Mouse (Mus musculus): ENCODE data around the gene Armcx4. TPM values are rescaled to one million over a fixed set of nuclear protein-coding genes. Genes with fewer than 3 reads are reported as not detected.

The Armcx4 gene
- polyA plus RNA-seq (2015; fragmentation: Nextera tagmentation; extraction: Ambion mirVana): 4.2 and 4.7 TPM in 2 replicates

GRCm38 (mm10) chrX:134686267-134686666 is at the start of gene Armcx4:
TSS of gene Armcx4 (plus strand) at chrX:134686519.
- H3K36me3 ChIP-seq (ENCODE audit: insufficient read depth, low read length): no peaks in the 10 kb centered on the region
- WGBS: 15% methylated on average over 25 of the region's 33 CpGs
- DNase-seq (ENCODE audit: low spot score): peak; percentile 71

GRCm38 (mm10) chrX:134641000-134641760 is 45.1 kb upstream of the Armcx4 start:
- Histone ChIP-seq H3K4me2 (replicated peaks; ENCODE audit: low read depth, low read length) (no peak overlapping the region), H3K4me3 (ENCODE audit: low read depth, low read length) (no peak overlapping the region), H3K27ac (ENCODE audit: low read length) (no peak overlapping the region), H3K9ac (replicated peaks; ENCODE audit: low read depth) (no peak overlapping the region), H3K4me1 (ENCODE audit: insufficient read depth, low read depth, low read length) (no peaks in the 10 kb centered on the region), H3K9me3 (ENCODE audit: low read length) (no peaks in the 10 kb centered on the region), H3K27me3 (replicated peaks; ENCODE audit: insufficient read depth, low read length) (no peaks in the 10 kb centered on the region), H3K36me3 (ENCODE audit: insufficient read depth, low read length) (no peaks in the 10 kb centered on the region)
- WGBS: 49% methylated on average over 10 of the region's 10 CpGs
- TF ChIP-seq EP300 (IDR thresholded peaks at IDR 0.05) (peak; percentile 93), CTCF (IDR thresholded peaks at IDR 0.05) (no peak)
- ATAC-seq: peak; percentile 81
- DNase-seq (ENCODE audit: low spot score): peak; percentile 52

More at GRCm38 (mm10) chrX:134686267-134686666, at the start of gene Armcx4:
- Histone ChIP-seq H3K4me2 (replicated peaks; ENCODE audit: low read depth, low read length) (peak within 1 kb of the TSS; percentile 57), H3K4me1 (ENCODE audit: insufficient read depth, low read depth, low read length) (no peaks in the 10 kb centered on the region), H3K9me3 (ENCODE audit: low read length) (no peaks in the 10 kb centered on the region), H3K27me3 (replicated peaks; ENCODE audit: insufficient read depth, low read length) (no peaks in the 10 kb centered on the region), H3K9ac (replicated peaks; ENCODE audit: low read depth) (peak within 1 kb of the TSS; percentile 36), H3K27ac (ENCODE audit: low read length) (peak within 1 kb of the TSS; percentile 57; the same call in 1 of the 2 replicates), H3K4me3 (ENCODE audit: low read depth, low read length) (peak within 1 kb of the TSS; percentile 53)
- ATAC-seq: peak; percentile 90
- peak; percentile 31 for TF ChIP-seq CTCF (IDR thresholded peaks at IDR 0.05)
- no peak for TF ChIP-seq EP300 (IDR thresholded peaks at IDR 0.05)

- H3K4me1 ChIP-seq (ENCODE audit: insufficient read depth, low read depth, low read length): no peaks in the 10 kb centered on the region
- WGBS: 77% methylated on average over 1 of the region's 1 CpGs
- no peak overlapping the region for H3K27ac ChIP-seq (ENCODE audit: low read length)
- DNase-seq (ENCODE audit: low spot score) (no peak), ATAC-seq (no peak)
- TF ChIP-seq CTCF (IDR thresholded peaks at IDR 0.05): no peak
- no peak for TF ChIP-seq EP300 (IDR thresholded peaks at IDR 0.05)
- H3K9me3 ChIP-seq (ENCODE audit: low read length): no peaks in the 10 kb centered on the region
- no peak overlapping the region for H3K9ac ChIP-seq (replicated peaks; ENCODE audit: low read depth)
- H3K4me2 ChIP-seq (replicated peaks; ENCODE audit: low read depth, low read length): no peak overlapping the region
- no peaks in the 10 kb centered on the region for H3K36me3 ChIP-seq (ENCODE audit: insufficient read depth, low read length)
- H3K4me3 ChIP-seq (ENCODE audit: low read depth, low read length): no peak overlapping the region
- H3K27me3 ChIP-seq (replicated peaks; ENCODE audit: insufficient read depth, low read length): no peaks in the 10 kb centered on the region
These were observed 40.0 kb upstream of the Armcx4 start for GRCm38 (mm10) chrX:134646338-134646737.

- H3K4me1 ChIP-seq (ENCODE audit: insufficient read depth, low read depth, low read length): no peaks in the 10 kb centered on the region
- DNase-seq (ENCODE audit: low spot score) (no peak), ATAC-seq (no peak)
- WGBS: 56% methylated on average over 7 of the region's 8 CpGs
- no peaks in the 10 kb centered on the region for H3K9me3 ChIP-seq (ENCODE audit: low read length)
- TF ChIP-seq CTCF (IDR thresholded peaks at IDR 0.05): no peak
- no peak overlapping the region for H3K27ac ChIP-seq (ENCODE audit: low read length)
- H3K36me3 ChIP-seq (ENCODE audit: insufficient read depth, low read length): no peaks in the 10 kb centered on the region
- H3K4me2 ChIP-seq (replicated peaks; ENCODE audit: low read depth, low read length): no peak overlapping the region
- H3K4me3 ChIP-seq (ENCODE audit: low read depth, low read length): no peak overlapping the region
- no peaks in the 10 kb centered on the region for H3K27me3 ChIP-seq (replicated peaks; ENCODE audit: insufficient read depth, low read length)
- no peak overlapping the region for H3K9ac ChIP-seq (replicated peaks; ENCODE audit: low read depth)
These were observed 38.9 kb upstream of the Armcx4 start for GRCm38 (mm10) chrX:134647421-134647820.

GRCm38 (mm10) chrX:134648031-134648692 is 38.2 kb upstream of the Armcx4 start:
- TF ChIP-seq CTCF (IDR thresholded peaks at IDR 0.05): peak; percentile 71
- TF ChIP-seq EP300 (IDR thresholded peaks at IDR 0.05): no peak
- no peaks in the 10 kb centered on the region for H3K27me3 ChIP-seq (replicated peaks; ENCODE audit: insufficient read depth, low read length)
- WGBS: 9% methylated on average over 11 of the region's 11 CpGs
- peak; percentile 47 for ATAC-seq
- peak; percentile 79 for DNase-seq (ENCODE audit: low spot score)
- no peak overlapping the region for H3K4me2 ChIP-seq (replicated peaks; ENCODE audit: low read depth, low read length)
- no peaks in the 10 kb centered on the region for H3K9me3 ChIP-seq (ENCODE audit: low read length)
- no peak overlapping the region for H3K9ac ChIP-seq (replicated peaks; ENCODE audit: low read depth)
- H3K4me1 ChIP-seq (ENCODE audit: insufficient read depth, low read depth, low read length): no peaks in the 10 kb centered on the region
- H3K36me3 ChIP-seq (ENCODE audit: insufficient read depth, low read length): no peaks in the 10 kb centered on the region
- H3K4me3 ChIP-seq (ENCODE audit: low read depth, low read length): no peak overlapping the region
- H3K27ac ChIP-seq (ENCODE audit: low read length): no peak overlapping the region

GRCm38 (mm10) chrX:134652061-134652460 is 34.3 kb upstream of the Armcx4 start:
- Histone ChIP-seq H3K4me2 (replicated peaks; ENCODE audit: low read depth, low read length) (no peak overlapping the region), H3K4me1 (ENCODE audit: insufficient read depth, low read depth, low read length) (no peaks in the 10 kb centered on the region), H3K27ac (ENCODE audit: low read length) (no peak overlapping the region), H3K27me3 (replicated peaks; ENCODE audit: insufficient read depth, low read length) (no peaks in the 10 kb centered on the region), H3K4me3 (ENCODE audit: low read depth, low read length) (no peak overlapping the region), H3K9ac (replicated peaks; ENCODE audit: low read depth) (no peak overlapping the region), H3K36me3 (ENCODE audit: insufficient read depth, low read length) (no peaks in the 10 kb centered on the region), H3K9me3 (ENCODE audit: low read length) (no peaks in the 10 kb centered on the region)
- 76% methylated on average over 1 of the region's 1 CpGs for WGBS
- TF ChIP-seq CTCF (IDR thresholded peaks at IDR 0.05): no peak
- TF ChIP-seq EP300 (IDR thresholded peaks at IDR 0.05): no peak
- no peak for DNase-seq (ENCODE audit: low spot score)
- no peak for ATAC-seq
